Mouse (Mus musculus): ENCODE data around the gene Mov10l1. TPM values are rescaled to one million over a fixed set of nuclear protein-coding genes. Genes with fewer than 3 reads are reported as not detected.

The Mov10l1 gene
- polyA plus RNA-seq, 1 experiment: 0.02 TPM

DNA sequence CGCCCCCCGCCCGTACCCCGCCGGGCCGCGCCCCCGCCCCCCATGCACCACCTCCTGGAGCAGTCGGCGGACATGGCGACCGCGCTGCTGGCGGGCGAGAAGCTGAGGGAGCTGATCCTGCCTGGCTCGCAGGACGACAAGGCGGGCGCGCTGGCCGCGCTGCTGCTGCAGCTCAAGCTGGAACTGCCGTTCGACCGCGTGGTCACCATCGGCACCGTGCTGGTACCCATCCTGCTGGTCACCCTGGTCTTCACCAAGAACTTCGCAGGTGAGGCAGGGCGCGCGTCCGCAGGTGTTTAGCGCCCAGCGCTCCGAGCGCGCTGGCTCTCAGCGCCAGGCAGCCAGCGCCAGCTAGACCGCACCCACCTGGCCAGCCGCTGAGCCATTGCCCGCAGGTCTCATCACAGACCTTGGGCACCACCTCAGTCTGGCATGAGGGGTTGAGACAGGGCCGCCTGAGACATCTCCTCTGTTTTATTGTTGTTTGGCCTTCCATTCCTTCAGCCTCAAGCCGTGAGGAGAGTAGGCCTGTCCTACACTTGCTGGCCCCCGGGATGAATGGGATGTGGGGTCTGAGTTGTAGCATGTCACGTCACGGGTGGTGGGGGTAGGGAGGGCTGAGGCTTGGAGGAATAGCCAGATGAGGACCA lies 77.4 kb downstream of the Mov10l1 start:
- Histone ChIP-seq H3K27me3 (ENCODE audit: control insufficient read depth, insufficient read depth, low read length) (no peaks in the 10 kb centered on the region), H3K4me1 (ENCODE audit: control insufficient read depth, insufficient read depth, low read length) (peaks cover 37% of the 10 kb centered on the region), H3K4me3 (replicated peaks; ENCODE audit: insufficient read depth, low read depth, low read length) (peak overlapping the region; percentile 72), H3K27ac (ENCODE audit: insufficient read depth, low read length) (peak overlapping the region; percentile 71)
- WGBS: 2% methylated on average over 46 of the region's 48 CpGs
- peak; percentile 66 to 79 for DNase-seq
- TF ChIP-seq POLR2A (IDR thresholded peaks at IDR 0.05; ENCODE audit: borderline replicate concordance, insufficient read depth, low read length): no peak; the same call in 1 of the 2 replicates
- no peak for TF ChIP-seq CTCF (IDR thresholded peaks at IDR 0.05; ENCODE audit: borderline replicate concordance, insufficient read depth, low read depth, low read length)

DNA sequence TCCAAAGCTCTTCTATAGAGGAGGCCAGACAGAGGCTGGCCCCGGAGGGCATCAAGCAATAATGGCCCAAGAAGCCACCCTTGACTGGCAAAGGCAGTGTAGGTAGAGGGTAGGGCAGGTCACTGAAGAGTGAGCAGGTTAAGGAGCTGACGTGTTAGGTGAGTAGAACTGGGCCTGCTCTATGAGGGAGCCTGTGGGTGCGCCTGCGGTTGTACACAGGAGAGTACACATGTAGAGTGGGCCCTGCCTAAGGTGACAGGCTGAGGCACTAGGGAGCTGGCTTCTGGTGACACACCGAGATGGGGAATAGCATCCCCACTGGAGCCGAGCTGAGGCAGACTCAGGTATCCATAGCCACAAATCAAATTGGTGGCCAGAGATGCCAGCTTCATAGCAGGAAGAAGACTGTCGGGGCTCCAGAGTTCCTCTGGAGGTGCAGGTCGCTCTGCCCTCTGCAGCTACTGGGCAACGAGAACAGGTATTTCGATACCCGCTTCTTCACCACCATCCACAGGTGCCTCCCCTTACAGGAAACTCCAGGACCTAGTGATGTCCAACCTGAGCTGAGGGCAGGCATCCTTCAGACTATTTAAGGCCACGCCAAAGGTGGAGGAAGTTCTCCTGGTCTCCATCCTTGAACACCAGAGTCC lies 78.2 kb downstream of the Mov10l1 start:
- peak overlapping the region; percentile 72 for H3K4me3 ChIP-seq (replicated peaks; ENCODE audit: insufficient read depth, low read depth, low read length)
- no peak for TF ChIP-seq POLR2A (IDR thresholded peaks at IDR 0.05; ENCODE audit: borderline replicate concordance, insufficient read depth, low read length)
- no peak for TF ChIP-seq CTCF (IDR thresholded peaks at IDR 0.05; ENCODE audit: borderline replicate concordance, insufficient read depth, low read depth, low read length)
- H3K27me3 ChIP-seq (ENCODE audit: control insufficient read depth, insufficient read depth, low read length): no peaks in the 10 kb centered on the region
- WGBS: 53% methylated on average over 12 of the region's 12 CpGs
- H3K4me1 ChIP-seq (ENCODE audit: control insufficient read depth, insufficient read depth, low read length): peaks cover 44% of the 10 kb centered on the region
- H3K27ac ChIP-seq (ENCODE audit: insufficient read depth, low read length): peak overlapping the region; percentile 71
- DNase-seq: peak in 1 of 2 experiments; percentile 55

DNA sequence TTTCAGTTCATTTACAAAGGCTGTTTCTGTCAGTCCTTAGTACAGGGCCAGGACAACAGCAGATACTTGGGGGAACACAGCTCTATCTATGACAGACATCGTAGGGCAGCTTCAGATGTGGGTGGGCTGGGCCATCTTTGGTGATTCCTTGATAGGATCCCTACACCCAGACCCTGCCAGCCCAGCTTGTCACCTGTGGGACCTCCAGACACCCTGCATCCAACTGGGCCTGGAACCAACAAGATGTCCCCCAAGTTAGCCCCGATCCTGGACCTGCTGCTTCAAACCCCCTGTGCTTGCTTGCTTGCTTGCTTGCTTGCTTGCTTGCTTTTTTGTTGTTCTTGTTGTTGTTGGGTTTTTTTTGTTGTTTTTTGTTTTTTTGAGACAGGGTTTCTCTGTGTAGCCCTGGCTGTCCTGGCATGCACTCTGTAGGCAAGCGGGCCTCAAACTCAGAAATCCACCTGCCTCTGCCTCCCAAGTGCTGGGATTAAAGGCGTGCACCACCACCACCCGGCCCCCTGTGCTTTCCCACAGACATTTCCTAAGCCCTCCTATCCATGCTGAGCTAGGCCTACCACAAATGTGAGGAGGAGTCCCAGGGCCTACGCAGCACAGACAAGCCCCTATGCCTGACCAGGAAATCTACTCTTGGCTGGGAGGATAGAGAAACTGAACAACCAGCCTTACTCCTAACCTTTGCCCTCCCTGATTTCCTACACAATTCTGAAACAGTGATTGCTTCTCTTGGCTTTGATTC lies 79.2 kb downstream of the Mov10l1 start:
- WGBS: 80% methylated on average over 6 of the region's 6 CpGs
- Histone ChIP-seq H3K27ac (ENCODE audit: insufficient read depth, low read length) (no peak overlapping the region), H3K4me1 (ENCODE audit: control insufficient read depth, insufficient read depth, low read length) (peaks cover 51% of the 10 kb centered on the region), H3K27me3 (ENCODE audit: control insufficient read depth, insufficient read depth, low read length) (no peaks in the 10 kb centered on the region), H3K4me3 (replicated peaks; ENCODE audit: insufficient read depth, low read depth, low read length) (no peak overlapping the region)
- TF ChIP-seq POLR2A (IDR thresholded peaks at IDR 0.05; ENCODE audit: borderline replicate concordance, insufficient read depth, low read length) (no peak), CTCF (IDR thresholded peaks at IDR 0.05; ENCODE audit: borderline replicate concordance, insufficient read depth, low read depth, low read length) (no peak)
- peak; percentile 20 to 29 for DNase-seq

DNA sequence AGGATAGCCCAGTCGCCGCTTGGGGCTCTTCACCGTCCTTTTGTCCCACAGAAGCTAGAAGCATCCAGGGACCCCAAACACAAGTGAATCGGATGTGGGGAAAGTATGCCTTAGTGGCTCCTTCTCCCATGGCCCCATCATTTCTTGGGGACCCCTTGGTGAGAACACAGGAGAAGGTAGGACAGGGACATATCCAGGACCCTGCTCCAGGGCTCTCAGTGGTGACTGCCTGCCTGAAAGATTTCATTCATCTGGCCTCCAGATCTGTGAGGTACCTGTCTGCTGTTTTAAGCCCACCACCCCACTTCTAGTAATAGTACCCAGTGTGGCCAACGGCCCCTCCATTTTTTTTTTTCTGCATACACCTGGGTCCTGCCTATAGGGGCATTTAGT lies 79.8 kb downstream of the Mov10l1 start:
- peak overlapping the region; percentile 76 for H3K27ac ChIP-seq (ENCODE audit: insufficient read depth, low read length)
- no peak overlapping the region for H3K4me3 ChIP-seq (replicated peaks; ENCODE audit: insufficient read depth, low read depth, low read length)
- WGBS: 70% methylated on average over 5 of the region's 5 CpGs
- DNase-seq: peak; percentile 21 to 23
- H3K27me3 ChIP-seq (ENCODE audit: control insufficient read depth, insufficient read depth, low read length): no peaks in the 10 kb centered on the region
- H3K4me1 ChIP-seq (ENCODE audit: control insufficient read depth, insufficient read depth, low read length): peaks cover 51% of the 10 kb centered on the region
- TF ChIP-seq POLR2A (IDR thresholded peaks at IDR 0.05; ENCODE audit: borderline replicate concordance, insufficient read depth, low read length): no peak
- no peak for TF ChIP-seq CTCF (IDR thresholded peaks at IDR 0.05; ENCODE audit: borderline replicate concordance, insufficient read depth, low read depth, low read length)

DNA sequence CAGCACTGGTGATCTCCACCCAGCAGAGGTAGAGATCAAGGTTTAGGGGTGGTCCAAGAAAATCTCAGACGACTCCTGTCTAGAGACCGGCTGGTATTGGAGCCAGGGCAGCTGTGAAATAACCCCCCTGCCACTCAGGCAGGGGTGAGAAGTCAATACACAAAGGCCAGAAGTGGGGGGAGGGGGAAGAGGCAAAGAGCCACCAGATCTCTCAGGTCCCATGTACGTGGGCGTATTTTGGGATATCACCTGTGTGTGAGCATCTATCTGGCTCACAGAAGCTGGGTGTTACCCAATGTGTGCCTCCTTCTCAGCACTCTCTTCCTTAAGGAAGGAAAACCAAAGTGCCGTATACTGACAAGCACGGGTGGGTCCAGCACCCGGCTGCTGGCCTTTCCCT lies 80.3 kb downstream of the Mov10l1 start:
- H3K27ac ChIP-seq (ENCODE audit: insufficient read depth, low read length): peak overlapping the region; percentile 76
- H3K4me1 ChIP-seq (ENCODE audit: control insufficient read depth, insufficient read depth, low read length): peaks cover 53% of the 10 kb centered on the region
- WGBS: 24% methylated on average over 7 of the region's 7 CpGs
- no peak overlapping the region for H3K4me3 ChIP-seq (replicated peaks; ENCODE audit: insufficient read depth, low read depth, low read length)
- no peaks in the 10 kb centered on the region for H3K27me3 ChIP-seq (ENCODE audit: control insufficient read depth, insufficient read depth, low read length)
- TF ChIP-seq POLR2A (IDR thresholded peaks at IDR 0.05; ENCODE audit: borderline replicate concordance, insufficient read depth, low read length) (no peak), CTCF (IDR thresholded peaks at IDR 0.05; ENCODE audit: borderline replicate concordance, insufficient read depth, low read depth, low read length) (no peak)
- peak in 1 of 2 experiments; percentile 39 for DNase-seq

DNA sequence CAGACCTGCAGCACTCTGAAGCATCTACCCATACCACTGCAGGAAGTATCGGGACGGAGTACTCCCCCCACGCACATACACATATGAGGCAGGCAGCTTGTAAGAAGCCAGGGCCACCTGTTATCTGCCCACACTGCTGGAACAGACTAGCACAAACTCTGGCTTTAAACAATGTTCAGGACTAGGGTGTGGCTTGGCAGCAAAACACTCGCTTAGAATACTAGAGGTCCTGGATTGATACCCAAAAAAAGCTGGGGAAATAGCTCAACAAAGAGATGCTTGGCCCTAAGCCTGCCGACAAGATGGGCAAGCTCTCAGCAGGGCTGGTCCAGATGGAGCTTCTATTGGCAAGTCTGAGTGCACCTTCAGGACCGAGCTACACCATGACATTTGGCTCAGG lies 80.8 kb downstream of the Mov10l1 start:
- peak overlapping the region; percentile 5 for H3K4me3 ChIP-seq (replicated peaks; ENCODE audit: insufficient read depth, low read depth, low read length)
- peak; percentile 81 to 91 for DNase-seq
- H3K27me3 ChIP-seq (ENCODE audit: control insufficient read depth, insufficient read depth, low read length): no peaks in the 10 kb centered on the region
- WGBS: 17% methylated on average over 6 of the region's 6 CpGs
- TF ChIP-seq CTCF (IDR thresholded peaks at IDR 0.05; ENCODE audit: borderline replicate concordance, insufficient read depth, low read depth, low read length) (no peak), POLR2A (IDR thresholded peaks at IDR 0.05; ENCODE audit: borderline replicate concordance, insufficient read depth, low read length) (no peak)
- peak overlapping the region; percentile 81 for H3K27ac ChIP-seq (ENCODE audit: insufficient read depth, low read length)
- H3K4me1 ChIP-seq (ENCODE audit: control insufficient read depth, insufficient read depth, low read length): peaks cover 59% of the 10 kb centered on the region

DNA sequence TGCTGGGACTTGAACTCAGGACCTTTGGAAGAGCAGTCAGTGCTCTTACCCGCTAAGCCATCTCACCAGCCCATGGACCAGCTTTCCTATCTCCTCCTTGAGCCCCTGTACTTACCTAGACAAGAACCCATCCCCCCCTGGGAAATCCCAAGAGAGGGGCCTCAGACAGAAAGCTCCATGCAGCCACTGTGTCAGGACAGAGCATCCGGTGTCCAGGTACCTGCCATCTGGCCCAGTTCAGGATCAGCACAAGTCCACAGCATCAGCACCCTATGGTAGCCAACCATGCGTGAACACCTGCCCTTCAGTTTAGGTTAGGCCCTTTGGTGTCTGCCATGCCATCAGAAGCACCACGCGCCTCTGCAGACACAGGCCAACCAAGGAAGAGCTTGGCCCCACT lies 82.2 kb downstream of the Mov10l1 start:
- WGBS: 78% methylated on average over 5 of the region's 5 CpGs
- TF ChIP-seq CTCF (IDR thresholded peaks at IDR 0.05; ENCODE audit: borderline replicate concordance, insufficient read depth, low read depth, low read length) (no peak), POLR2A (IDR thresholded peaks at IDR 0.05; ENCODE audit: borderline replicate concordance, insufficient read depth, low read length) (no peak)
- H3K4me3 ChIP-seq (replicated peaks; ENCODE audit: insufficient read depth, low read depth, low read length): no peak overlapping the region
- no peak overlapping the region for H3K27ac ChIP-seq (ENCODE audit: insufficient read depth, low read length)
- no peaks in the 10 kb centered on the region for H3K27me3 ChIP-seq (ENCODE audit: control insufficient read depth, insufficient read depth, low read length)
- H3K4me1 ChIP-seq (ENCODE audit: control insufficient read depth, insufficient read depth, low read length): peaks cover 61% of the 10 kb centered on the region
- peak; percentile 27 to 32 for DNase-seq

Data from cerebellum, adult 2 months (tissue).